Mouse (Mus musculus) limb, embryonic 11.5 days (tissue): ENCODE measurements around the gene Zfp558. TPM values are rescaled to one million over a fixed set of nuclear protein-coding genes. Genes with fewer than 3 reads are reported as not detected.
"Not testable (repeated sequence)": the region's sequence is repeated elsewhere in the genome, so short reads cannot be mapped to it uniquely, and the experiment has no call there.

ENCODE experiments used
- ATAC-seq: fragments of 200-750 bp; cut with Nextera tagmentation; 2 replicates; pipeline ENCODE4 v1.8.0; 2017; ENCODE audit warnings: low read depth; ENCODE audit not compliant: insufficient number of reproducible peaks, low FRiP score, low TSS enrichment
- DNase-seq: peaks from one replicate; pipeline ENCODE4 v3.0.0-alpha.2; 2015; ENCODE audit warnings: low spot score
- H3K27ac ChIP-seq: fragments of 300-500 bp; sonication (generic); replicated peaks from 2 replicates; pipeline ENCODE4 v1.5.1; 2014; ENCODE audit warnings: low read depth, mild to moderate bottlenecking, low read length
- H3K27me3 ChIP-seq: fragments of 300-500 bp; sonication (generic); 2 replicates; pipeline ENCODE4 v1.6.1; 2014; ENCODE audit warnings: mild to moderate bottlenecking, low read length, mixed read lengths; ENCODE audit not compliant: control insufficient read depth, insufficient read depth
- H3K36me3 ChIP-seq: fragments of 300-500 bp; sonication (generic); 2 replicates; pipeline ENCODE4 v1.6.1; 2014; ENCODE audit warnings: mild to moderate bottlenecking, low read length, moderate library complexity, mixed read lengths; ENCODE audit not compliant: control insufficient read depth, insufficient read depth
- H3K4me1 ChIP-seq: fragments of 300-500 bp; sonication (generic); 2 replicates; pipeline ENCODE4 v1.6.1; 2014; ENCODE audit warnings: low read length, mixed read lengths; ENCODE audit not compliant: control insufficient read depth, insufficient read depth
- H3K4me2 ChIP-seq: fragments of 300-500 bp; sonication (generic); 2 replicates; pipeline ENCODE4 v1.6.1; 2014; ENCODE audit warnings: low read depth, mild to moderate bottlenecking, moderate library complexity; ENCODE audit not compliant: severe bottlenecking
- H3K4me3 ChIP-seq: fragments of 300-500 bp; sonication (generic); 2 replicates; pipeline ENCODE4 v1.5.1; 2014; ENCODE audit warnings: low read depth, low read length
- H3K9ac ChIP-seq: fragments of 300-500 bp; sonication (generic); 2 replicates; pipeline ENCODE4 v1.6.1; 2014; ENCODE audit warnings: mild to moderate bottlenecking, low read length
- H3K9me3 ChIP-seq: fragments of 300-500 bp; sonication (generic); 2 replicates; pipeline ENCODE4 v1.6.1; 2016; ENCODE audit warnings: low read length; ENCODE audit not compliant: control insufficient read depth
- WGBS: fragments of 180-500 bp; shearing (Covaris S2); extraction: QIAGEN DNeasy Blood & Tissue Kit; methylation state at CpG from one replicate; pipeline ENCODE4 v1.1.7; 2014; 5-methylcytosine and 5-hydroxymethylcytosine counted together
- microRNA-seq: library from miRNA; unstranded; fragments of <30 nt; microRNA quantifications from one replicate; pipeline ENCODE4, GENCODE M21; 2016
- polyA plus RNA-seq: library from polyadenylated mRNA; unstranded; fragments of >200 nt; fragmentation: Nextera tagmentation; extraction: Ambion mirVana; gene quantifications from 2 replicates; pipeline ENCODE4 v1.2.1, GENCODE M21; 2014

The Zfp558 gene
- polyA plus RNA-seq, 1 experiment from 2014 or later = 11.7 TPM

DNA sequence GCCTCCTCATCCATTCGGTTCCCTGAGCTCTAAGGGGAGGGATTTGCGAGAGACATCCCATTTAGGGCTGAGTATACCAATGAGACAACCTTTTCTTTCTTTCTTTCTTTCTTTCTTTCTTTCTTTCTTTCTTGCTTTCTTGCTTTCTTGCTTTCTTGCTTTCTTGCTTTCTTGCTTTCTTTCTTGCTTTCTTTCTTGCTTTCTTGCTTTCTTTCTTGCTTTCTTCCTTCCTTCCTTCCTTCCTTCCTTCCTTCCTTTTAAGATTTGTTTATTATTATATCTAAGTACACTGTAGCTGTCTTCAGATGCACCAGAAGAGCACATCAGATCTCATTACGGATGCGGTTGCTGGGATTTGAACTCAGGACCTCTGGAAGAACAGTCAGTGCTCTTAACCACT, 65.7 kb downstream of the Zfp558 start:
- H3K9ac ChIP-seq, H3K36me3 ChIP-seq, H3K27ac ChIP-seq, ATAC-seq, H3K4me3 ChIP-seq, H3K4me2 ChIP-seq, H3K27me3 ChIP-seq, H3K9me3 ChIP-seq, H3K4me1 ChIP-seq, DNase-seq: not testable (repeated sequence)
- 85% methylated on average over 4 of the region's 4 CpGs for WGBS

Small RNA genes within 50 kb of the gene (microRNA-seq; reads per million reads assigned to microRNA genes)
- not detected for gene Gm22854

Other genes with a start within 250 kb of the Zfp558 start
- 141 and 145 TPM in 2 replicates for gene Chordc1, start 186.1 kb downstream of the Zfp558 start, polyA plus RNA-seq
- gene Naalad2, start 75.3 kb downstream of the Zfp558 start, polyA plus RNA-seq = 0.60 and 0.71 TPM in 2 replicates
- gene Ubtfl1, start 73.8 kb downstream of the Zfp558 start, polyA plus RNA-seq = not detected in 2 replicates
- gene Mbd3l2, start 47.6 kb downstream of the Zfp558 start, polyA plus RNA-seq = 0.09 and 0.12 TPM in 2 replicates
- not detected in 2 replicates for gene Mbd3l1, start 91 bp upstream of the Zfp558 start, polyA plus RNA-seq
- gene Muc16, start 196.3 kb upstream of the Zfp558 start, polyA plus RNA-seq = 0.13 TPM in 1 of 2 replicates, not detected in the other